Mouse (Mus musculus) kidney, adult 8-10 months (tissue): Measurements from ENCODE around the gene Scfd2.

Experiments used
- DNase-seq, 2 experiments: peaks; one replicate each; pipeline ENCODE4 v3.0.0; 2022

Scfd2 gene

GRCm38 (mm10) chr5:74267196-74267595, 264.4 kb downstream of the Scfd2 start:
- no peak for DNase-seq

GRCm38 (mm10) chr5:74266476-74266819, 265.1 kb downstream of the Scfd2 start:
- DNase-seq, result no peak

- no peak for DNase-seq
Measured at GRCm38 (mm10) chr5:74265601-74266475, 265.7 kb downstream of the Scfd2 start.

- no peak for DNase-seq
Measured at GRCm38 (mm10) chr5:74265151-74265550, 266.4 kb downstream of the Scfd2 start.

GRCm38 (mm10) chr5:74264541-74264940, 267.0 kb downstream of the Scfd2 start:
- no peak for DNase-seq

- no peak for DNase-seq
Measured at GRCm38 (mm10) chr5:74261016-74261415, 270.5 kb downstream of the Scfd2 start.

- no peak for DNase-seq
Measured at GRCm38 (mm10) chr5:74260378-74260809, 271.2 kb downstream of the Scfd2 start.

- no peak for DNase-seq
Measured at GRCm38 (mm10) chr5:74256705-74257104, 274.9 kb downstream of the Scfd2 start.

GRCm38 (mm10) chr5:74254996-74255395, 276.6 kb downstream of the Scfd2 start:
- no peak for DNase-seq

GRCm38 (mm10) chr5:74253724-74254328, 277.7 kb downstream of the Scfd2 start:
- no peak for DNase-seq

GRCm38 (mm10) chr5:74252672-74253286, 278.8 kb downstream of the Scfd2 start:
- DNase-seq, result no peak

- no peak for DNase-seq
Measured at GRCm38 (mm10) chr5:74250947-74251346, 280.6 kb downstream of the Scfd2 start.

GRCm38 (mm10) chr5:74250308-74250707, 281.3 kb downstream of the Scfd2 start:
- no peak for DNase-seq

- no peak for DNase-seq
Measured at GRCm38 (mm10) chr5:74249794-74250193, 281.8 kb downstream of the Scfd2 start.

- DNase-seq, result no peak
Measured at GRCm38 (mm10) chr5:74246971-74247370, 284.6 kb downstream of the Scfd2 start.

GRCm38 (mm10) chr5:74246453-74246852, 285.1 kb downstream of the Scfd2 start:
- DNase-seq, result no peak

GRCm38 (mm10) chr5:74245641-74246145, 285.9 kb downstream of the Scfd2 start:
- no peak for DNase-seq

GRCm38 (mm10) chr5:74244406-74245019, 287.0 kb downstream of the Scfd2 start:
- no peak for DNase-seq

- DNase-seq, result no peak
Measured at GRCm38 (mm10) chr5:74242654-74243053, 288.9 kb downstream of the Scfd2 start.

- no peak for DNase-seq
Measured at GRCm38 (mm10) chr5:74240926-74241680, 290.5 kb downstream of the Scfd2 start.

- no peak for DNase-seq
Measured at GRCm38 (mm10) chr5:74240298-74240697, 291.3 kb downstream of the Scfd2 start.

GRCm38 (mm10) chr5:74239369-74239768, 292.2 kb downstream of the Scfd2 start:
- no peak for DNase-seq
